Mouse (Mus musculus) heart, postnatal 0 days (tissue): ENCODE measurements around the gene Gabbr2. TPM values are rescaled to one million over a fixed set of nuclear protein-coding genes. Genes with fewer than 3 reads are reported as not detected.

ENCODE experiments used
- ATAC-seq: fragments of 200-750 bp; cut with Nextera tagmentation; 2 replicates; pipeline ENCODE4 v1.8.0; 2017; ENCODE audit warnings: low read depth, moderate number of reproducible peaks, moderate library complexity; ENCODE audit not compliant: insufficient read depth
- DNase-seq: peaks from one replicate; pipeline ENCODE4 v3.0.0-alpha.2; 2016; ENCODE audit warnings: low spot score
- H3K27ac ChIP-seq: fragments of 300-500 bp; sonication (generic); 2 replicates; pipeline ENCODE4 v1.5.1; 2014; ENCODE audit warnings: low read depth, mild to moderate bottlenecking
- H3K27me3 ChIP-seq: fragments of 300-500 bp; sonication (generic); 2 replicates; pipeline ENCODE4 v1.6.1; 2014; ENCODE audit warnings: low read length, mixed read lengths; ENCODE audit not compliant: control insufficient read depth, insufficient read depth
- H3K36me3 ChIP-seq: fragments of 300-500 bp; sonication (generic); replicated peaks from 2 replicates; pipeline ENCODE4 v1.6.1; 2014; ENCODE audit warnings: low read length, mixed read lengths; ENCODE audit not compliant: control insufficient read depth, insufficient read depth
- H3K4me1 ChIP-seq: fragments of 300-500 bp; sonication (generic); 2 replicates; pipeline ENCODE4 v1.6.1; 2014; ENCODE audit warnings: antibody characterized with exemption; ENCODE audit not compliant: control insufficient read depth, insufficient read depth
- H3K4me2 ChIP-seq: fragments of 300-500 bp; sonication (generic); 2 replicates; pipeline ENCODE4 v1.6.1; 2014; ENCODE audit warnings: low read depth, mild to moderate bottlenecking, low read length, moderate library complexity
- H3K4me3 ChIP-seq: fragments of 300-500 bp; sonication (generic); 2 replicates; pipeline ENCODE4 v1.5.1; 2014; ENCODE audit warnings: low read depth, low read length
- H3K9ac ChIP-seq: fragments of 300-500 bp; sonication (generic); replicated peaks from 2 replicates; pipeline ENCODE4 v1.6.1; 2014; ENCODE audit warnings: low read depth, low read length, mixed read lengths
- H3K9me3 ChIP-seq: fragments of 300-500 bp; sonication (generic); replicated peaks from 2 replicates; pipeline ENCODE4 v1.6.1; 2016; ENCODE audit warnings: low read length; ENCODE audit not compliant: control insufficient read depth
- CTCF ChIP-seq: IDR thresholded peaks from 2 replicates; pipeline ENCODE4 v1.5.1; 2016; ENCODE audit warnings: antibody characterized with exemption, control low read depth, low read depth
- EP300 ChIP-seq: IDR thresholded peaks from 2 replicates; pipeline ENCODE4 v1.6.1; 2016; ENCODE audit warnings: antibody characterized with exemption, low read depth
- WGBS: fragments of 180-500 bp; shearing (Covaris S2); extraction: QIAGEN DNeasy Blood & Tissue Kit; methylation state at CpG from one replicate; pipeline ENCODE4 v1.1.7; 2014; 5-methylcytosine and 5-hydroxymethylcytosine counted together
- polyA plus RNA-seq: library from polyadenylated mRNA; unstranded; fragments of >200 nt; fragmentation: Nextera tagmentation; extraction: Ambion mirVana; gene quantifications from 2 replicates; pipeline ENCODE4 v1.2.1, GENCODE M21; 2015
- total RNA-seq: library from RNA; depleted of rRNA; stranded (reverse); fragments of >200 nt; gene quantifications from 2 replicates; pipeline ENCODE4 v1.2.3, GENCODE M21; 2014; ENCODE audit warnings: low replicate concordance

Gene Gabbr2
- total and polyA plus RNA-seq, 2 experiments from 2014 or later, result 0.07 TPM; not detected in 1

DNA sequence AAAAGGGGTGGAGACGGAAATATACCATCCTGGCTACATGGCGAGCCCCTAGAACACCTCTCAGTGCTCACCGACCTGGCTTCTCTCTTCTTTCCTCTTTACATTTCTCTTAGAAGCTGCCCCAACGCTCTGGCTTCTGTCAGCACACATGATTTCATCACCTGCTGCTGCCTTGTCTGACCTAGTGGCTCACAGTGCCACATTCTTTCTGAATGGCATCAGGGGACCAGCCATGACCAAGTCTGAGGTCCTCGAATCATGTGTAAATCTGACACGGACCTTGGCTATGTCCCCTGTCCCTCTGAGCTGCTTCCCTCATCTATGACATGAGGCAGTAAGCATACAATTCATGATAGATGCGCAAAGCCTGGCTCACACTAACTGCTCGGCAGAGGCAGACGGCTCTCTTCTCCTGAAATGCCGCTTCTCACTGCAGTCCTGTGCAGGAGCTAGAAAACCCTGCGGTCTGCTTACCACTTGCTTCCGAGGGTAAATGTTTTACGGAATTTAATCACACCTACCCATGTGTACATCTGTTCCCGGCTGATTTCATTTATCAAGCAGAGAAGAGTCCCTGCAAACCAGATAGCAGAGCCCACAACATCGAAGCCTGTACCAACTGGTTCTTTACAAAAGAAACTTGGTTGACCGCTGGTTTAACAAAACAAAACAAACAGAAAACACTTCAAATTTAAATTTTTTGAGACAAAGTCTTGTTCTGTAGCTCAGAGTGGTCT lies 270.7 kb downstream of the Gabbr2 start:
- H3K36me3 ChIP-seq, result no peaks in the 10 kb centered on the region
- no peaks in the 10 kb centered on the region for H3K9me3 ChIP-seq
- H3K27ac ChIP-seq, result no peak overlapping the region
- DNase-seq (peak; percentile 50), ATAC-seq (peak; percentile 80)
- WGBS, result 42% methylated on average over 16 of the region's 16 CpGs
- H3K9ac ChIP-seq, result no peak overlapping the region
- TF ChIP-seq EP300 (no peak), CTCF (no peak)
- H3K4me3 ChIP-seq, result no peak overlapping the region
- no peak overlapping the region for H3K4me2 ChIP-seq
- H3K27me3 ChIP-seq, result peaks cover 4% of the 10 kb centered on the region; the same call in 1 of the 2 replicates
- no peaks in the 10 kb centered on the region for H3K4me1 ChIP-seq

DNA sequence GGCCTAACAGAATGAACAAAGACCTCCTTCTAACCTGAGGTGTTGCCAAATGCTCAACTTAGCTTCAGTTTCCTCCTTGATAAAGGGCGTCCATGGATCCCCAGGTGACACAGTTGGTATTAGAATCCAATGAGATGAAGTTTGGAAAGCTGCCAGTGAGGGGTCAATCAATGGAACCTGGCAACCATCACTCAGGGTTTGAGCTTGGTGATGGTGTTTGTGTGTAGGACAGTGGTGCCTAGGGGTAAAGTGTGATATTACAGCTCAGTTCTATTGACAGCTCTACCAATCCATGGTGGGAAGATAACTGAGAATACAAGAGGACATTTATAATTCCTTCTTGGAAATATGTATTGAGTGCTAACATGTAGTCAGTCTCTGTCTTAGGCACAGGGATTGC lies 271.6 kb downstream of the Gabbr2 start:
- Histone ChIP-seq H3K4me2 (no peak overlapping the region), H3K27ac (no peak overlapping the region), H3K9ac (no peak overlapping the region), H3K9me3 (no peaks in the 10 kb centered on the region), H3K4me1 (no peaks in the 10 kb centered on the region), H3K27me3 (peaks cover 4% of the 10 kb centered on the region; the same call in 1 of the 2 replicates), H3K4me3 (no peak overlapping the region), H3K36me3 (no peaks in the 10 kb centered on the region)
- DNase-seq (no peak), ATAC-seq (no peak)
- 70% methylated on average over 1 of the region's 1 CpGs for WGBS
- no peak for TF ChIP-seq EP300
- no peak for TF ChIP-seq CTCF

GRCm38 (mm10) chr4:46718624-46719023 lies 273.0 kb downstream of the Gabbr2 start:
- no peak for TF ChIP-seq EP300
- TF ChIP-seq CTCF, result no peak

GRCm38 (mm10) chr4:46717156-46717555 lies 274.5 kb downstream of the Gabbr2 start:
- TF ChIP-seq EP300 (no peak), CTCF (no peak)
- Histone ChIP-seq H3K27ac (no peak overlapping the region), H3K36me3 (no peaks in the 10 kb centered on the region), H3K27me3 (no peaks in the 10 kb centered on the region), H3K4me1 (no peaks in the 10 kb centered on the region), H3K4me2 (no peak overlapping the region), H3K9ac (no peak overlapping the region), H3K9me3 (no peaks in the 10 kb centered on the region), H3K4me3 (no peak overlapping the region)
- 46% methylated on average over 5 of the region's 5 CpGs for WGBS
- no peak for DNase-seq
- ATAC-seq, result no peak

More at GRCm38 (mm10) chr4:46718624-46719023, 273.0 kb downstream of the Gabbr2 start:
- no peak overlapping the region for H3K4me3 ChIP-seq
- H3K36me3 ChIP-seq, result no peaks in the 10 kb centered on the region
- no peaks in the 10 kb centered on the region for H3K9me3 ChIP-seq
- no peak overlapping the region for H3K9ac ChIP-seq
- H3K4me1 ChIP-seq, result no peaks in the 10 kb centered on the region
- no peak overlapping the region for H3K4me2 ChIP-seq
- WGBS, result 53% methylated on average over 7 of the region's 7 CpGs
- peaks cover 4% of the 10 kb centered on the region; the same call in 1 of the 2 replicates for H3K27me3 ChIP-seq
- DNase-seq (no peak), ATAC-seq (no peak)
- H3K27ac ChIP-seq, result no peak overlapping the region

DNA sequence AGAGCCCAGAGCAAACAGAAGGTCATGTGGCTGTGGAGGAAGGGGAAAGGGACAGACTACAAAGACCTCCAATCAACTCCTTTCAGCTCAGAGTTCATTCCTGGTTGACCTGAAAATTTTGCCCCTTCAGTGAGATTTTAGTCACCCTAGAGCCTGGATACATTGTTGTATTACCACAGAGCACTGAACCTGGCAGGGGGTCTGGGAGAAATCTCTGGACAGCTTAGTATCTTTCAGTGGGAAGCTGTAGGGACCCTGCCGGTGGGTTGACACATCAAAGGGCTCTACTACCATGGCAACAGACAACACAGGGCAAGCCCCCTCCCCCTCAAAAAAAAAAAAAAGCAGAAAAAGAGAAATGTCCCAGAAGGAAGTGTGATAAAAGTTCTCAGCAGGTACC lies 275.3 kb downstream of the Gabbr2 start:
- ATAC-seq (no peak), DNase-seq (no peak)
- no peak for TF ChIP-seq CTCF
- TF ChIP-seq EP300, result no peak
- Histone ChIP-seq H3K9ac (no peak overlapping the region), H3K4me1 (no peaks in the 10 kb centered on the region), H3K27me3 (no peaks in the 10 kb centered on the region), H3K36me3 (no peaks in the 10 kb centered on the region), H3K9me3 (no peaks in the 10 kb centered on the region), H3K27ac (no peak overlapping the region), H3K4me3 (no peak overlapping the region), H3K4me2 (no peak overlapping the region)
- WGBS, result 20% methylated on average over 1 of the region's 1 CpGs

DNA sequence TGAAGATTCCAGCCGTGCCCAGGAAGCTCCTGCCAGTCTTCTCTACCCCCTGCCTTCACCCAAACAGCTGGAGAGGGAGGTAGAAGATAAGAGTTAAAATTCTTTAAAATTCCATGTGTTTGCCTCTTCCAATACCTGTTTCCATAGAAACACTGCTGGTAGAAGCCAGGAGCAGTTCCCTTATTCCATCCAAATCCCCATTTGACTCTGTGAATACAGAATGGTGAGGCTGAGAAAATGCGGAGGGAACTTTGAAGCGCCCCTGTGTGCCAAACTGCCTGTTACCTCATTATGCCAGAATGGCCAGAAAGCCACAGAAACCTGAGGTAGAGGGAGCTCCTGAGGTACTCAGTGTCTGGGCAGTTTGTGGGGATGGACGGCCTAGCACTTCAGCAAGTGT lies 281.1 kb downstream of the Gabbr2 start:
- DNase-seq, result no peak
- 73% methylated on average over 4 of the region's 4 CpGs for WGBS
- no peak overlapping the region for H3K27ac ChIP-seq
- TF ChIP-seq CTCF (no peak), EP300 (no peak)
- no peaks in the 10 kb centered on the region for H3K27me3 ChIP-seq
- no peak overlapping the region for H3K9ac ChIP-seq
- H3K4me2 ChIP-seq, result no peak overlapping the region
- no peaks in the 10 kb centered on the region for H3K36me3 ChIP-seq
- no peak for ATAC-seq
- H3K9me3 ChIP-seq, result no peaks in the 10 kb centered on the region
- H3K4me3 ChIP-seq, result no peak overlapping the region
- H3K4me1 ChIP-seq, result no peaks in the 10 kb centered on the region
